Mouse (Mus musculus): ENCODE measurements around the gene Olfr365.

Olfr365 gene

DNA sequence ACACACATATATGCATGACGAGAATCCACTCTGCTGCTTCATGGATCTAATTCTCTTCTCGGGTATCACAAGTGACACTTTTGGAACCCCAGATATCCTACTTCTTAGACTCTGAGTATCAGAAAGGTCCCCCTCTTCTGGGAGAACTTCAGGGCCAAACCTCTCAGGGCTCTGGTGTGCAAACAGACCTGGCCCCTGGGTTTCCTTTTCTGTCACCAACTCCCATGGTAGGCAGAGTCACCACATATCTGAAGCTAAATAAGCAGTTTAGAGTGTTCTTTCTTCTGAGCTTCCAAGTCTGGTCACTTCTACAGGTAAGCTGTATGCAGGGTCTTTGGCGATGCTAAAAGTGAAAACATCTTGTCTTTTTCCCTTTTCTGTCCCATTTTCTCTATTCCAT lies at the start of gene Olfr365:
Gene Olfr365 (plus strand): TSS at position 301 of the 400 bp plus-strand sequence.
- DNase-seq (ENCODE audit: low read depth, low spot score) = no peak

DNA sequence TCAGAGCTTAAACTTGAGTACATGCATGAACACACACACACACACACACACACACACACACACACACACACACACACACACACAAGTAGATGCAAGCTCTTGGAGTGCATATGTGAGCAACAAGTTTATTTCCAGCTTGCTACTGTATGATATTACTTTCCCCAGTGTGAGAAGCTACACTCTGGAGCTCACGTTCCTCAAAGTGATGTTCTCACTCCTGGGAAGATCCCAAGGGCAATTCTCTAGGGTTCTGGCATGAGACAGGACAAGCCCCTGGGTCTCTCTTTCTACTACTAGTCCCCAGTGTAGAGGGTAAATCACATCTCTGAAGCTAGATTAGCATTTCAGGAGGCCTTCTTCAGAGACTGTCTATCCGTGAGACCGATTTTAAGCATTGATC lies 49.0 kb upstream of the Olfr365 start, which contains the start of gene Olfr364-ps1:
Gene Olfr364-ps1 (plus strand): TSS at position 301 of the 400 bp plus-strand sequence.
- no peak for DNase-seq (ENCODE audit: low read depth, low spot score)

DNA sequence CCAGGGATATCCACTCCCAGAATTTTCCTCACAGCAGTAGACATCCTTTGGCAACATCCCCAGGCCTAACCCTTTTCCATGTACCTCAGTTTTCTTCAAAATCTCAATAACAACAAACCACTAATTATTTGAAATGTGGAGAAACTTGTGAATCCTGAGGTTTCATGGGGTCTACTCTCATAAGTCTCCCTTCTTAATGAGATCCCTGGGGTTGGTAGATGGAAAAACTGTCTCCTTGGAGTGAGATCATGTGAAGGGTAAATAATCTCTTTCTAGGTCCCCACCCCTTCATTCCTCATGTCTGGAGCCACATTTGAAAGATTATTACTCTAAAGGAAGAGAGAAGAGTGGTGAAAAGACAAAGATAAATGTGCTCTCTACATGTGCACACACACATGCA lies 23.3 kb downstream of the Olfr365 start, which contains the start of gene Olfr366:
Gene Olfr366 (plus strand): TSS at position 301 of the 400 bp plus-strand sequence.
- no peak for DNase-seq (ENCODE audit: low read depth, low spot score)
